Mouse (Mus musculus): Measurements from ENCODE around the gene T2.
"Not testable (repeated sequence)": the region's sequence is repeated elsewhere in the genome, so short reads cannot be mapped to it uniquely, and the experiment has no call there.

DNA sequence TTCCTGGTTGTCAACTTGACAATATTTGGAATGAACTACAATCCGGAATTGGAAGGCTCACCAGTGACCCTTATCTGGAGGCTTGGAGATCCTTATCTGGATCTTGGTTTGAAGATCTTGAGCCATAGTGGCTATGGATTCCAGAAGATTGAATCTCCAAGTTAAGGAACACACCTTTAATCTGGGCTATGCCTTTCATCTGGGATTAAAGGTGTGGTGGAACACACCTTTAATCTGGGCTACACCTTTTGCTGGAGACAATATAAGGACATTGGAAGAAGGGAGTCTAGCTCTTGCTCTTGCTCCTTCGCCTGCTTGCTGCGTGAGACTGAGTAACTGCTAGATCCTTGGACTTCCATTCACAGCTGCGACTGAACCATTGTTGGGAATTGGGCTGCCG, 18.6 kb upstream of the T2 start, which contains the start of gene Prr18:
- not testable (repeated sequence) for TF ChIP-seq POLR2A (IDR thresholded peaks at IDR 0.05; ENCODE audit: insufficient read depth, low read length); EP300 (IDR thresholded peaks at IDR 0.05; ENCODE audit: insufficient read depth, low read depth, low read length)

Measured in ES-Bruce4 (cell line).